Mouse (Mus musculus): ENCODE measurements around the gene Stx11.
"Not testable (repeated sequence)": the region's sequence is repeated elsewhere in the genome, so short reads cannot be mapped to it uniquely, and the experiment has no call there.

The Stx11 gene

DNA sequence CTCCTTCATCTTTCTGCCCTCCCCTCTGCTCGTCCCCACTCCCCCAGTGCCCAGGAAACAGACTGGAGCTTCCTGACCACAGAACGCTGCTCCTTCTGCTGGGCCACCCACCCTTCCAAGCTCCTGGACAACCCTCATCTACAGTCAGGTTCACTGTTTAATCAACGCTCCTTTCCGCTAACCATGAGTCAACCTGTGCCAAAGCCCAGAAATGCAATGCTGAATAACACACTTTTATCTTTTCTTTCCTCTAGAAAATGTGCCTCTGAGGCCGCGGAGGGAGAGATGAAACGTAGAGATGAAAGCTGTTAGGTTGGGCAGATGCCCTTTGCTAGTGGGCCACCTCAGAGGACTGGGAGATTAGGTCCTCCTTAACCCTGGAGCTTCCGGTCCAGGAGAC lies 2.6 kb downstream of the Stx11 start:
- no peak for DNase-seq (ENCODE audit: low read depth, low spot score)

DNA sequence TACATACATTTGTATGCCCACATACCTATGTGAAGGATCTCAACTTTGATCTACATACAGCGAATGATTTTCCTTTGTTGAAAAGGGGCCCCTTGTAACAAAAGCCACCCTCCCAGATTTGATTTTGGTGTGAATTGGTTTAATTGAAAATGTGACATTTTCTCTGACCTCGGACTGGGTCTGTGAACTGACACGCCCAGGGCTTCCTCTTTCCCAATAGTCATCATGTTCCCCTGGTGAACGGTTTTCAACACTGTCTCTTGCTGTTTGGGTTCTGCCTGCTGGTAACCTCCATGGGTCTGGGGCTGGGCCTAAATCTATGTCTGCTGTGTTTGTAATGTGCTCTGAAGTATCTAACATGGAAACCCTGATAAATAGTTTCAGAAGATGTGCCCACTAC lies 6.8 kb downstream of the Stx11 start:
- no peak for DNase-seq (ENCODE audit: low read depth, low spot score)

DNA sequence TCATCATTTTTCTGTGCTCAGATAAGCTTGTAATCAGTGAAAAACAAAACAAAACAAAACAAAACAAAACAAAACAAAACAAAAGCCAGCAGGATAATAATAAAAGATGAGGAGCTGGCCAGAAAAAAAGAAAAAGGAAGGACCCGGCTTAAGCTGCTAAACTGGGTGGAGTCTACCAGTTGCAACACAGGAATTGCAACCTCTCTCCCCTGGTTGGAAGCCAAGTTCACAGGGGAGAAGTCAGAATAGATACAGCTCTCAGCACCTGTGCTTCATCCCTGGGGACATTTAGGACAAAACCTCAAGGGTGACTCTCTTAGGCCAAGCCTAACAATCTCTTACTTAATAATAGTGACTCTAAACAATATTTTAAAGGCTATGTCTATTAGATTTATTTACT lies 8.3 kb downstream of the Stx11 start:
- DNase-seq (ENCODE audit: low read depth, low spot score), result no peak

DNA sequence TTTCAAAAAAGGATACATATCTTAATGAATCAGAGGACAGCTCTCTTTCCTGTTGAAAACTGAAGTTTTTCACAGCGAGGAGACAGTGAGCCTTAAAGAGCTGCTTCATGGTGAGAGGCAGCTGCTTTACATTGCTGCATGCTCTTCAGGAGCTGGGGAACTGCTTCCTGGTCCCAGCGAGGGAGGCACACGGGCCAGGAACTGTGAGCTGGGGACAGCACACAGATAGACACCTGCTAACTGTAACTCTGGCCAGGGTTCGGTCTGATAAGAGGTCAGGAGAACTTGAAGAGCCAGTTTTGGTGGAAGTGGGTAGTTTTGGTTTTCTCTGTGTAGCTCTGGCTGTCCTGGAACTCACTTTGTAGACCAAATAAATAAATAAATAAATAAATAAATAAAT lies 12.7 kb downstream of the Stx11 start:
- not testable (repeated sequence) for DNase-seq (ENCODE audit: low read depth, low spot score)

DNA sequence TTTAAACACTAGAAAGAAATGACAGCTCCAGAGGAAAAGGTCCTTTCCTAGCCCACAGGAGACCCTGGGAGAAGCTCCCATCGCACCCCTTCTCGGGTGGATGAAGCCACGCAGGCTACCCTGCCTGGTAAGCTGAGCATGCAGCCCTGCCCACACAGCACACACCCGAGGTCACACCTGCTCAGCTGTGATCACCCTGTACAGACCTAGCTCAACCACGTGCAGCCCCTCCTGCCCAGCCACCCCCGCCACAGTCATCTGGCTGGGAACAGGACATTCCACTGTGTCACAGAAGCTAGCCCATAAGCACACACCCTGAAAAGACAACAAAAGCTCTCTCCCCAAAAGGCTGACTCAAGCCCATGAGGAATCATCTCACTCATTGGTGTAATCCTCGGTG lies 14.8 kb downstream of the Stx11 start:
- no peak for DNase-seq (ENCODE audit: low read depth, low spot score)

DNA sequence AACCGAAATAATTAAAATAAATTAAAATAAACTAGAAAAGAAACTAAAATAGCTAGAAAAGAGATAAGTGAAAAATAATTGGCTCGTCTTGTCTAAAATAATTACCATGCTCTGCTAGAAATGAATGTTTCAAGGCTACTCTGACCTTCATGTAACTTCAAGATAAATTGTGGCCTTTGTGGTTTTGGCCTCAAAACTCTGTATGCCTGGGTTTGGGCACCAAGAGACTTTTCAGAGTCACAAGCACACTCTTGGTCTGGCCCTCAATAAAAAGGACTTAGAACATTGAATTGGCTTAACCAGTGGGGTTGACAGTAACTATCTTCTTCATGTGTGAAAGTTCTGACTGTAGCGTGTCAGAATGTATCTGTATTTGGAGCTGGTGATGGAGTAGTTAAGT lies 16.5 kb downstream of the Stx11 start:
- DNase-seq (ENCODE audit: low read depth, low spot score), result no peak

DNA sequence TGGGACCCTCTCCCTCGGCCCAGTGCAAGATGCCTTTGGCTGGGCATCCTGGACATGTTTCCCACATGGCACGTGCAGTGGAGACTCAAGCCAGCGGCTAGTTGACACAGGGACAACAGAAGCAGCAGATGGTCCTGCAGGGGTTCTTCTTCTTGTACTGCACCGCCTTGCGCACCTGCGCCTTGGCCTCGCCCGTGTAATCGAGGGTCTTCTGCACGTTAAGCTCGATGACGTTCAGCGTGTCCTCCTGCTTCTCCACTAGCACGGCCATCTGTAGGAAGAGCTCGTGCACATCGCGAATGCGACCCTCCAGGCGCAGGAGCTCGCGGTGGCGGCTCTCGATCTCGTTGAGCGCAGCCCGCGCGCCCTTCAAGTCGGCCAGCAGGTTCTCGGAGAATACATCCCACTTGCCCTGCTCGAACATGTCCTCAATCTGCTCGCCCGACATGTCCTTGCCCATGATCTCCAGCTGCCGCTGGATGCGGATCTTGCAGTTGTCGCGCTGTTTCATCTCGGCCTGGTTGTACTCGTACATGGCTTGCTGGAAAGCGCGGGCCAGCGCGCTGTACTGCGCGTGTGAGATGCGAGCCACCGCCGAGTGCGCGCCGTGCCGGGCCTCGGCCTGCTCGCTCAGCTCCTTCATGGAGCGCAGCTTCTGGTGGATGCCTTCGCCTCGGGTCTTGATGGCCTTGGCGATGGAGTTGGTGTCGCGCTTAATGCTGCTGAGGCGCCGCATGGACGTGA lies 22.9 kb downstream of the Stx11 start:
- peak; percentile 53 for DNase-seq (ENCODE audit: low read depth, low spot score)

DNA sequence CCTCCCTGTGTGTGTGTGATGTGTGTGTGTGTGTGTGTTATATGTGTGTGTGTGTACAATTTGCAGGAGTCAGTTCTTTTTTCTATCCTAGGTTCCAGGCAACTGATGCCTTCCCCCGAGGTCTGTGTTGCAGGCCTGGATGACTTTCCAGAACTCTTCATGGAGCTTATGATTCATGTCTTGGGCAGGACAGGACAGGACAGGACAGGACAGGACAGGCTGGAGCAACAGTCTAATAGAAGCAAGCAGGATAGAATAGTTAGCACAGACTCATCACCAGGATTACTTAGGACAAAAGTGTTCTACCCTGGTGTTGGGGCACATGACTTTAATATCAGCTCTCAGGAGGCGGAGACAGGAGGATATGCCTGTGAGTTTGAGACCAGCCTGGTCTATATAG lies 25.3 kb downstream of the Stx11 start:
- DNase-seq (ENCODE audit: low read depth, low spot score), result no peak

DNA sequence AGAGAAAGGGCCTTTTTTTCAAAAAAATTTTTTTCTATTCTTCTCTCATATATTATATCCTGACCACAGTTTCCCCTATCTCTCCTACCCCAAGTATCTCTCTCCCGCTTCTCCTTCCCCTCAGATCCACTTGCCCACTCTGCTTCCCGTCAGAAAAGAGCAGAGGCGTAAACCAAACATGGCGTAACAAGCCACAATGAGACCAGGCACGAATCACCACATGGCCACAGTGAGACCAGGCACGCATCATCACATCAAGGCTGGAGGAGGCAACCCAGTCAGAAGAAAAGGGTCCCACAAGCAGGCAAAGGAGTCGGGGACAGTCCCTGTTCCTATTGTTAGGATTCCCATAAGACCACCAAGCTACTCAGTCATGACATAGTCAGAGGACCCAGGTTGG lies 28.0 kb downstream of the Stx11 start:
- DNase-seq (ENCODE audit: low read depth, low spot score), result no peak

DNA sequence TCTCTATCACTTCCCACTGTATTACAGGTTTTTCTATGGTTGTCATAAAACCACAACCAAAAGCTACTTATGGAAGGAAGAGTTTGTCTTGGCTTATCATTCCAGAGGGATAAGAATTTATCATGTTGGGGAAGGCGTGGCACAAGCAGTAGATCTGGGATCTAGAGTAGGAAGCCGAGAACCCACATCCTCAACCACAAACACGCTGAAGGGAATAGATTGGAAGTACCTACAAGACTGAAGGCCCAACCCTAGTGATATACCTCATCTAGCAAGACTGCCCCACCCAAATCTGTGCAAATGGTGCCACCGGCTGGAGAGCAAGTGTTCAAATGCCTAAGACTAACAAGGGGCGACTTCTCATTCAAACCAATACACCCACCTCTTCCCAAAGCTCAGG lies 28.5 kb downstream of the Stx11 start:
- no peak for DNase-seq (ENCODE audit: low read depth, low spot score)

DNA sequence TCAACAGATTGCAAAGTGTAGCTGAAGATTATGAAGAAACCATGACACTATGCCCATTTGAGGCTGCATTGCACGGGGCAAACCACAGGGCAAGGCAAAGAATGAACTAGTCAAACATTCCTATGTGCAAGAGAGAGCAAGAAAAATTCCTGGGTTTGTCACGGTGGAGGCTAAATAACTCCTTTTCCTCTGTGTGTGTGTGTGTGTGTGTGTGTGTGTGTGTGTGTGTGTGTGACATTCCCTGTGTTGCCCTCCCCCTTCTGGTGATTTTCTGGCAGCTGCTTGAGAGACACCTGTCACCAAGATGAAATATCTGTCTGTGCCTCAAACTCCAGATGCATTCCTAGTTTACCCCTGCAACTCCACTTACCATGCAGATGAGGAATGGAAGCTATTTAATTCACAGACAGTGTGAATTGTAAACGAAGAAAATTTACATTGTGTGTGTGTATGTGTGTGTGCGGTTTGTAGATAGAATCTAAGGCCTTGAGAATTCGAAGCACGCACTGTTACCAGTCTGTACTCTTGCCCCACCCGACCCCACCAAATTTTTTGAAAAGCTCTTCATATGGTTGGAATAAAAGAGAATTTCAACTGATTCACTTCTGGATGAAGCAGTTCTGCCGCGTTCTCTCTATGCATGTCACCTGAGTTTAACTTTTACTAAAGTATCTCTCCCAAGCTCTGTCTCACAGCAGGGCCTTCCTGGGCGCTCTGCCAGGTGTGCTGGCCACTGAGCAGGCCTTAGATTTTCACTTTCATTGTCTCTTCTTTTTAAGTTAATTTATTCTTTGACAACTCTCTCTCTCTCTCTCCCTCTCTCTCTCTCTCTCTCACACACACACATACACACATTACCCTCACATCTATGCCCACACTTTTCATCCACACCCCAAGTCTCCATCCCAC lies 32.4 kb downstream of the Stx11 start:
- peak; percentile 8 for DNase-seq (ENCODE audit: low read depth, low spot score)

DNA sequence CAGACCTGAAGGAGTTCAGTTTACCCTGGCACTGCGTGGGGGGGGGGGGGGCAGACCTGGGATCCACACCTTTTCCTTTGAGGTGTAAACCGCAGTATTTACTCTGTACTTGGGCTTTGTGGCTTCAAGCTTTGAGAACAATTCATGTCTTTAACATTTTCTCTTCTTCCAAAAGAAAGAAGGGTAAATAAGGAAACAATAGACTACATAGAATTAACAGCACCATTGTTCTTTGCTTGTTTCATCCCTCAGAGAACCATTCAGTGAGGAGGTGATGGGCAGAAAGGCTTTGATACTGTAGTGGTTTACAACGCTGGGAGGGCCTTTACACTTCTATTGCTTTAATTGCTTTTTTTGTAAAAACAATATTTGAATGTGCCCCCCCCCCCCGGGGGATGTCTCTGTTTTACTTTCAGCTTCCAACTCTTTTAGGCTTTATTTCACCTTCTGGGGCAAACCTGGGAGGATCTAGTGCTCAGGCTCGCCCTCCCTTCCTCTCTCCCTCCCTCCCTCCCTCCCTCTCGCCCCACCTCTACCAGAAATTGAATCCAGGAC lies 33.7 kb downstream of the Stx11 start:
- no peak for DNase-seq (ENCODE audit: low read depth, low spot score)

DNA sequence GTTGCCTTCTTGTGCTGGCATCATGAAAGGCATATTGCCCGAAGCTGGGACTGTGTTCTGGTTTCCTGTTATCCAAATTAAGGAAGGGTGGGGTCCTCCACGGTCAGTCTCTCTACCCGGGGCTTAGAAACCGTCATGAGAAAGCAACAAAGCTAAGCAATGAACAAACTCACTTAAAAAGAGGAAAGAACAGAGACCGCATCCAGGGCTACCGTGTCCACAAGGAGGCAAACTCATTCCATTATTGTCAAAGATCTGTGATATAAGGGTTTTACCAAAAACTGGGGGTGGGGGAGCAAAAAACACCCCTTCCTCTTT lies 34.3 kb downstream of the Stx11 start:
- no peak for DNase-seq (ENCODE audit: low read depth, low spot score)

DNA sequence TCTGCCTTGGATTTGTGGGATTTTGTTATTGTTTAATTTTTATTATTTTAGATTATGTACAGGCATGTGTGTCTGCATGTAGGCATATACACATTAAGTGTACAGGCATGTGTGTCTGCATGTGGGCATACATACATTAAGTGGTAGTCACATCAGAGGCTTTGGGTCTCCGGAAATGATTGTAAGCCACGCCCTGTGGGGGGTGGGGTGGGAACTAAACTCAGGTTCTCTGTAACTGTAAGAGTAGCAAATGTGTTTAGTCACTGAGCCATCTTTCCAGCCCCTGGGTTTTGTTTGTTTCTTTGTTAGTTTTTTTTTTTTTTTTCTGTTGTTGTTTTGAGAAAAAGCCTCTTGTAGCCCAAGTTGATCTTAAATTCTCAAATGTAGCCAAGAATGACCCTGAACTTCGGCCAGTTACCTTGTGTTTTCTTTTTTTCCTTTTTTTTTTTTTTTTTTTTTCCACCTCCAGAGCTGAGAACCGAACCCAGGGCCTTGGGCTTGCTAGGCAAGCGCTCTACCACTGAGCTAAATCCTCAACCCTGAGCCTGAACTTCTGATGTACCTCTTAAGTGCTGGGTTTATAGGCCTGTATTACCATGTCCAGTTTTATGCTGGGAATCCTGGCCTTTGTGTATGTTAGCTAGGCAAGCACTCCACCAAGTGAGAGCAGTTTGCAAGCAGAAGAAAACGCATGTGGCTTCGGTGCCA lies 34.8 kb downstream of the Stx11 start:
- DNase-seq (ENCODE audit: low read depth, low spot score), result no peak

DNA sequence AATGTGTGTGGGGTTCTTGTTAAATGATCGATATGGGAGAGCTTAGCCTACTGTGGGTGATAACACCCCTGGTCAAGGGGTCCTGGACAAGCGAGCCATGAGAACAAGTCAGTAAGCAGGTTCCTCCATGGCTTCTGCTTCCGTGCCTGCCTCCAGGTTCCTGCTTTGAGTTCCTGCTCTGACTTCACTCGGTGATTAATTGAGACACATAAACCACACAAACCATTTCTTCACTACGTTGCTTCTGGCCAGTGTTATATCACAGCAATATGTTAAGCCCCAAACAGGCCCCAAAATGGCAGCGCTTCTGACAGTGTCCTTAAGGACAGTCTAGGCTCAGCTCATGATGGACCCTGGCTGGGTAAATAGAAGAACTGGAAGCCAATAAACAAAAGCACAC lies 35.9 kb downstream of the Stx11 start:
- no peak for DNase-seq (ENCODE audit: low read depth, low spot score)

DNA sequence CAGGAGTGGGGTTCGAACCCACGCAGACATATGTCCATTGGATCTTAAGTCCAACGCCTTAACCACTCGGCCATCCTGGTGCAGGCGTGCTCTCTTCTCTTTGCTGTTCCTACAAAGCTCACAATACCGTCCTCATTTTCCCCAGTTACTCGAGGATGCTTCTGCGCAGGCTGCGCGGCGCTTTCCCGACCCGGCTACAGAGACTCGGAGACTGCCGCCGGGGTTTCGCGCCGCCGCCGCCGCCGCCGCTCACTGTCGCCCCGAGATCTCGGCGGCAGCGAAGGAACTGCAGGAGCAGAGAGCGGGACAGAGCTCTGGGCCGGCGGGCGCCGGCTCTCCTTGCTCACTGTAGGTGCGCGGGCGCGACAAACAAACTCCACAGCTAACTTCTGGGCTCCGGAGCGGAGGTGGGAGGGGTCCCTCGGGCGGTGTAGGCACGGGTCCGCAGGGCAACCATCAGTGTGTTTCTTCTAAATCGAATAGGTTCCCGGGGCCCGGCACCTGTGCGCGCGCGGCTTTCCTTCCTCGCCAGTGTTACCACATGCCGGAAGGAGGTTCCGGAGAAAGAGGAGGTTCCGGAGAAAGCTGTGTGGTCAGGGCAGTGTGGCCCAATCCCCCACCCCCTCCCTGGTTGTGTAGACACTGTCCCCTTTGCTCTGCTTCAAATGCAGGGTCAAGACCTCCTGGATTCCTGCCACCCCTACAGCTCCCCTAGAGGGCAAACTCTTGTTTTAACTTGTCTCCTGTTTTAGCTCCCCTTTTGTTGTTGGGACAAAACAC lies 41.3 kb downstream of the Stx11 start:
- peak; percentile 98 for DNase-seq (ENCODE audit: low read depth, low spot score)

DNA sequence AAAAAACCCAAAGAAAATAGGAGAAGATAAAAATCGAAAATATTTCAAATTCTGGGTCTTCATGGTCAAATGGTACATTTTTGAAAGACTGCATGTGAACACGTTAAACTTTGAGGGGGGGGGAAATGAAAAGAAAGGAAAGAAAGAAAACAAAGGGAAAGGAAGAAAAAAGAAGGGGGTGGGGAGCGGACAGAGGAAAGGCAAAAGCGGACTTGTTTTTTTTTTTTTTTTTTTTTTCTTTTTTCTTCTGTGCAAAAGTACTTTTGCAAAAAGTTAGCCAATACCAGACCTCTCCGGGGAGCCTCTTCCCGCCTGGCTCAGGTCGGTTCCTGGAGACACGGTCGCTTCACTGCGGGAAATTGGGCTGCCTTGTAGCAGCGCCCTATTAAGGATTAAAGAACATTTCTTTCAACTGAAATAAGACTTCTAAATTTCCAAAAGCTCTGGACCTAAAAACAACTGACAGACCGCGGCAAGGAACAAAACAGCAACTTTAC lies 42.0 kb downstream of the Stx11 start:
- no peak for DNase-seq (ENCODE audit: low read depth, low spot score)

DNA sequence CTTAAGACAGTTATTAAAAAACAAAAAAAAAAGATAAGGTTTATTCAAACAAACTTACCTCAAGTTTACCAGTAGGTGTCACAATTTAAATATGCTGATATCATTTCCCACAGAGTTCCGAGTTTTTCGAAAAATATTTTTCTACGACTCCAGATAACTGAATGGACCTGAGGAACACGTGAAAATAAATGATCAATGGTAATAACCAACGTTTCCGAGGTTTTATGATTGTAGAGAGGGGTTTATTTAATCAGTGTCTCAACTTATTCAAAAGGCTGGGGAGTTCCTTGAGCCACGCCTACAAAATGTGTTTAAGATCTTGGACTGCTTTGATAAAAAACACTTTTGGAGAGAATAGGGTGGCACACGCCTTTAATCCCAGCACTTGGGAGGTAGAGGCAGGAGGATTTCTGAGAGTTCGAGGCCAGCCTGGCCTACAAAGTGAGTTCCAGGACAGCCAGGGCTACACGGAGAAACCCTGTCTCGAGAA lies 42.5 kb downstream of the Stx11 start:
- peak; percentile 23 for DNase-seq (ENCODE audit: low read depth, low spot score)

DNA sequence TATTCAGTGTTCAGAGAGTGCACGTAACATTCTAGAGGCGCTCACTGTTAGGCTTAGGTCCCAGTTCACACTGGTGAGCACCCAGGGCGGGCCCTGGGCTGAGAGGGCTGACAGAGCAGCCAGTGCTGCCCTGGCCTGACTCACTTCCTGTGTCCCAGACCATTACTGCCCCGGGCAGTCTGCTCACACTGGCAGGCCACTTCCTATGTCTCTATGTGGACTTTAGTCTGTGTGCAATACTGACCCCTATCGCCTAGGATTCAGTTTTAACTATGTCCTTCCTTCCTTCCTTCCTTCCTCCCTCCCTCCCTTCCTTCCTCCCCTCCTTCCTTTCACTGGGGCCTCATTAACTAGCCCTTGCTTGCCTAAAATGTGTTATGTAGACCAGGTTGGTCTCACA lies 44.8 kb downstream of the Stx11 start:
- peak; percentile 46 for DNase-seq (ENCODE audit: low read depth, low spot score)

DNA sequence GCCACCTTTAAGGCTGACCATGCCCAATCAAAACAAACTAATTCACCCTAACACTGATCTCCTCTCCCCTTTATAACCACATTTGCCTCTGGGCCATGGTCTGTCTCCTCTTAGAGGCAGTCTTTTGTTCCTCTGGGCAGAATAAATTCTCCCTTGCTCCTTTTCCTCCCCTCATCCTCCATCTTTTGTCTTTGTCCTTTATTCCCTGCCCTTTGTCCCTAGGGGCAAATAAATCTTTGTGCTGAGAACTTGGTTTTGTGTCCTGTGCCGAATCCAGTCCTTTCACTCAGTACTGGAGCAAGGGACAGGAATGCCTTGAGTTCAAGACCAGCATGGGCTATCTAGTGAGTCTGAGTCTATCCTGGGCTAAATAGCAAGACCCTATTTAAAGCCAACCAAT lies 46.5 kb downstream of the Stx11 start:
- no peak for DNase-seq (ENCODE audit: low read depth, low spot score)

DNA sequence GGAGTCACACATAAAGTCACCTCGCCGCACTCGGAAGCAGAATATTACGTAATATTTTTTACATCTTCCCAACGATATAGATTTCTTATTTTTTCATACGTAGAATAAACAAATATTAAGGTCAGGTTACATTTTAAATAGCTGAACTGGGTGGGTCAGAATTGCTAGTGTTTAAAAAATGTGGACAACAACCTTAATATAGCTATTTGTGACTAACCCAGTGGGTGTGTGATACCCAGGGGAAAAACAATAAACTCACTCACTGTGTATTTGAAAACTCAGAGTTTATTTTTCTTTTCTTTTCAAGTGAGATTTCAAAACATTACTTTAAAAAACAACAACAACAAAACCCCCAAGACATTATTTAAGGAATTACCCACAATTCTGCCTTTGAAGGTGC lies 47.7 kb downstream of the Stx11 start:
- no peak for DNase-seq (ENCODE audit: low read depth, low spot score)

All from brain, adult 2 months (tissue).